Mouse (Mus musculus) liver, embryonic 15.5 days (tissue): ENCODE results near the gene Spata20. TPM values are rescaled to one million over a fixed set of nuclear protein-coding genes. Genes with fewer than 3 reads are reported as not detected.

Experiments
- ATAC-seq: fragments of 200-750 bp; cut with Nextera tagmentation; 2 replicates; pipeline ENCODE4 v1.8.0; 2017; ENCODE audit warnings: moderate number of reproducible peaks, mild to moderate bottlenecking, moderate library complexity; ENCODE audit not compliant: insufficient read depth
- H3K27ac ChIP-seq: fragments of 300-500 bp; sonication (generic); replicated peaks from 2 replicates; pipeline ENCODE4 v1.5.1; 2015; ENCODE audit warnings: mild to moderate bottlenecking, inconsistent platforms
- H3K27me3 ChIP-seq: fragments of 300-500 bp; sonication (generic); 2 replicates; pipeline ENCODE4 v1.6.1; 2015; ENCODE audit warnings: mild to moderate bottlenecking, inconsistent platforms
- H3K36me3 ChIP-seq: fragments of 300-500 bp; sonication (generic); replicated peaks from 2 replicates; pipeline ENCODE4 v1.6.1; 2015; ENCODE audit warnings: moderate library complexity, mild to moderate bottlenecking, inconsistent platforms
- H3K4me1 ChIP-seq: fragments of 300-500 bp; sonication (generic); replicated peaks from 2 replicates; pipeline ENCODE4 v1.6.1; 2015; ENCODE audit warnings: inconsistent platforms
- H3K4me2 ChIP-seq: fragments of 300-500 bp; sonication (generic); 2 replicates; pipeline ENCODE4 v1.6.1; 2015; ENCODE audit warnings: moderate library complexity, mild to moderate bottlenecking, inconsistent platforms
- H3K4me3 ChIP-seq: fragments of 300-500 bp; sonication (generic); replicated peaks from 2 replicates; pipeline ENCODE4 v1.5.1; 2015; ENCODE audit warnings: mild to moderate bottlenecking, inconsistent platforms
- H3K9ac ChIP-seq: fragments of 300-500 bp; sonication (generic); 2 replicates; pipeline ENCODE4 v1.6.1; 2015; ENCODE audit warnings: moderate library complexity, mild to moderate bottlenecking, inconsistent platforms
- H3K9me3 ChIP-seq: fragments of 300-500 bp; sonication (generic); replicated peaks from 2 replicates; pipeline ENCODE4 v1.6.1; 2016; ENCODE audit warnings: inconsistent platforms
- WGBS: fragments of 180-500 bp; shearing (Covaris S2); methylation state at CpG from one replicate; pipeline ENCODE4 v1.1.7; 2015; ENCODE audit warnings: mixed read lengths; ENCODE audit not compliant: insufficient replicate concordance; 5-methylcytosine and 5-hydroxymethylcytosine counted together
- polyA plus RNA-seq: library from polyadenylated mRNA; unstranded; fragments of >200 nt; fragmentation: Nextera tagmentation; extraction: Ambion mirVana; gene quantifications from 2 replicates; pipeline ENCODE4 v1.2.1, GENCODE M21; 2015

Gene Spata20
- polyA plus RNA-seq, 1 experiment from 2014 or later, result not detected

DNA sequence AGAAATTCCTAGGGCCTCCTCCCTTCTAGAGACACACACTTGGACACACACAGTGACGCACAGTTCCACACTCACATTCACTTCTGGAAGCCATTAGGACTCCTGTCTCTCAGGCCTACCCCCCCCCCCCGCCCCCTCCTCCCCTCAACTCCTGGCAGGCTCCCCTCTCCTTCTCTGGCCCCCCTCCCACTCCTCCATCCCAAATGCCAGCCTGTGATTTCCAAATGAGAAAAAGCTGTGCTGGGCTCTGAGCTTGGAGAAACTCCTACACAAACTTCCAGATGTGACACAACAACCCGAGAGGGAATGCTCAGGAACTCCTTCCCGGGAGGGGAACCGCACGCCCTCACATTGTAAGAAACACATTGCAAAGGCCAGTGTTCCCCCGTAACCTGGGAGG, 15.6 kb downstream of the Spata20 start:
- Histone ChIP-seq H3K9ac (no peak overlapping the region), H3K27me3 (peaks cover 90% of the 10 kb centered on the region), H3K4me3 (no peak overlapping the region), H3K9me3 (no peaks in the 10 kb centered on the region), H3K27ac (no peak overlapping the region), H3K36me3 (no peaks in the 10 kb centered on the region), H3K4me2 (no peak overlapping the region), H3K4me1 (peaks cover 25% of the 10 kb centered on the region)
- ATAC-seq, result no peak
- WGBS, result 54% methylated on average over 6 of the region's 7 CpGs

DNA sequence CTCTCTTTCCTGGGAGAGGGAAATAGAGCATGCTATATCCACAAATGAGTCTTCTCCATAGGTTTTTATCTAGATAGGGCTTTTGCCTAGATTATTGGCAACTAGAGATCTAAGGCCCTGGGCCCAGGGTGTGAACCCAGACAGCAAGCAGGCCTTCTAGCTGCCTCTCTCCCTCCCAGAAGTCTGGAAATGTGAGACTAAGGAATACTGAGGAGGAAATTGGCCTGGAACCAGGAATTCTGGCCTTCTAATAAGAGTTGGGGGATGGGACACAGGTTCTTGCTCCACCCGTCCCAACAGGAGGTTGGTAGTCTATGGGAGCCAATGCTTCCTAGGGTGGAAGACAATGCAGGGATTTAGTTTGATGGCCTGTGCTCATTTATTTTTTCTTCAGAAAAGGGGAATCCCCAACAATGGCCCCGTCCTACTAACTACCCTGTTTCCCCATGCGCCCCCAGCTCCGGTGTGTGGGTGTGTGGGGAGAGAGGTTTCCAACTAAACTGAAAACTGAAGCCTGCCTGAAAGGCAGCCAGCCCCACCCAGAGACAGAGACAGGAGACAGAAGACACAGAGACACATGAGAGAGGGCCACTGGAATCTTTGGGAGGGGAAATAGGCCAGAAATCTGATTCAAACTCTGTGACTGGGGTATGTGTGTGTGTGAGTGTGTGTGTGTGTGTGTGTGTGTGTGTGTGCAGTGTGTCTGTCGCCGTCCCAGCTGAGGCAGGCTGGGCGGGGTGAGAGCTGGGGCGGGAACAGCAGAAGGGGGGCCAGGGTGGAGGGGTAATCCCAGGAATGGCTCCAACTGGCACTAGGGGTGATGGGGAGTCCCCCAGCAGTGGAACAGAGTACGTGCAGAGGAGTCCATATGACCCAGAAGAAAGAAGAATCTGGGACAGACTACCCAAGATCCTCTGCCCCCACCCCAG, 16.6 kb downstream of the Spata20 start:
- Histone ChIP-seq H3K9ac (no peak overlapping the region), H3K36me3 (no peaks in the 10 kb centered on the region), H3K4me1 (peaks cover 20% of the 10 kb centered on the region), H3K27ac (no peak overlapping the region), H3K27me3 (peaks cover 85% of the 10 kb centered on the region), H3K4me2 (no peak overlapping the region), H3K4me3 (no peak overlapping the region), H3K9me3 (no peaks in the 10 kb centered on the region)
- no peak for ATAC-seq
- 41% methylated on average over 9 of the region's 9 CpGs for WGBS

DNA sequence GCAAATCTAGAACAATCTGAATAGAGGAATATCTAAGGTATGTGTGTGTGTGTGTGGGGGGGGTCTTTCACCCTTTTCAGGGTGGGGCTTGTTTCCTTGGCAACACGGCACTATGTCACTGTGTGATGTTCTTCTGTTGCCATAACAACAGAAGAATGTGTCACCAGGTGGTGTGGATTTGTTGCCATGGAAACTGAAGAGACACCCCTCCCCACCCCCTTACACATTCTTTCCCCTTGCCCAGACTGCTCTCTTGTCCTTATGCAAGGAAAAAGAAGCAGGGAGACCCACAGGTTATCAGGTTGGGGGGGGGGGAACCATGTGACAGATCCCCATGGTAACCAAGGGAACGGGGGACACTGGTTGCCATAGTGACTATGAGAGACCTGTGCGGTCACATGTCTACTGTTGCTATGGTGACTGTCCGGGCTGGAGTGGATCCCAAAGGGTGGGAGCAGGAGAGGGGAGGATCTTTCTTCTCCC, 17.4 kb downstream of the Spata20 start:
- peaks cover 17% of the 10 kb centered on the region for H3K4me1 ChIP-seq
- H3K9ac ChIP-seq, result no peak overlapping the region
- peaks cover 79% of the 10 kb centered on the region for H3K27me3 ChIP-seq
- H3K9me3 ChIP-seq, result no peaks in the 10 kb centered on the region
- no peak overlapping the region for H3K4me2 ChIP-seq
- H3K27ac ChIP-seq, result no peak overlapping the region
- WGBS, result 38% methylated on average over 4 of the region's 4 CpGs
- no peaks in the 10 kb centered on the region for H3K36me3 ChIP-seq
- ATAC-seq, result no peak
- no peak overlapping the region for H3K4me3 ChIP-seq

DNA sequence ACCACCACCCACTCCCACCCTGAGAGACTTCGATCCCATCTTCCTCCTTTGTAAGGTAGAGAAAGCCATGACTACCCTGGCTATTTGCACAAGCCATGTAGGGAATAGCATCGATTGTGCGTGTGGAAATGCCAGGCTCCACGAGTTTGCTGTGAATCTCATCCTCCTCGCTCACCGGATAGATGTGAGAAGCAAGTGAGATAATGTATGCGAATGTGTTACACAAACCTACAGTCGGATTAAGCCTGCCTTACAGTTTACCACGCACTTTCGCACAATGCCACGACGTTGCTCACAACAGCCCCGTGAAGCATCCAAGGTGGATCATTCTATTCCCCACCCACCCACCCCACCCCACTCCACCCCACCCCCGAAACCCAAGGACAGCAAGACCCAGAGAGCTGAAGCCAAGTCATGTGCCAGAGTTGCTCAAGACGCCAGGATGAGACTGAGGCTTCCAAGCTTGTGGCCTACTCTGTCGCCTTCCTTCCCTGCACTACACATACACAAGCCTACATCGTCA, 19.6 kb downstream of the Spata20 start:
- 72% methylated on average over 17 of the region's 17 CpGs for WGBS
- no peak for ATAC-seq

DNA sequence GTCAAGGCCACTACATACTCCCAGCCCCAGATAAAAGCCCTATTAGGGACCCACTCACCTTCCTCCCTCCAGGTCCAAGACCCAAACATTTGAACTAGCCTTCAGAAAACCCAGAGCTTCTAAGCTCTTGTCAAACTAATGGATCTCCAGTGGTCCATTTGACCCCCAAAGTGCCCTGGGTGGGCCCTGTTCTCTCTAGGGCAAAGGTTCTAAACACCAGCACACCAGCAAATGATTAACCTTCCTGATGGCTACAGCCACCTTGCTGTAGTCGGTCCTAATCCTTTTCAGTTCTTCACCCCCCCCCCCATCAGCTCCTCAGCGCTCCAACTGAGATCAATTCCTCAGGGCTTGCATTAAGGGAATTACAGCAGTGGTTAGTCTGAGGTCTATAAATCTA, 21.8 kb downstream of the Spata20 start:
- no peak overlapping the region for H3K27ac ChIP-seq
- no peak overlapping the region for H3K4me2 ChIP-seq
- no peak overlapping the region for H3K9ac ChIP-seq
- H3K4me3 ChIP-seq, result no peak overlapping the region
- no peaks in the 10 kb centered on the region for H3K9me3 ChIP-seq
- H3K4me1 ChIP-seq, result peaks cover 5% of the 10 kb centered on the region; the same call in 1 of the 2 replicates
- no peaks in the 10 kb centered on the region for H3K36me3 ChIP-seq
- peaks cover 65% of the 10 kb centered on the region for H3K27me3 ChIP-seq
- 56% methylated on average over 2 of the region's 2 CpGs for WGBS
- no peak for ATAC-seq

More for the DNA sequence above, 19.6 kb downstream of the Spata20 start:
- no peaks in the 10 kb centered on the region for H3K9me3 ChIP-seq
- no peak overlapping the region for H3K4me3 ChIP-seq
- H3K4me2 ChIP-seq, result no peak overlapping the region
- H3K27me3 ChIP-seq, result peaks cover 66% of the 10 kb centered on the region
- peaks cover 5% of the 10 kb centered on the region; the same call in 1 of the 2 replicates for H3K4me1 ChIP-seq
- no peak overlapping the region for H3K9ac ChIP-seq
- H3K27ac ChIP-seq, result no peak overlapping the region
- no peaks in the 10 kb centered on the region for H3K36me3 ChIP-seq

DNA sequence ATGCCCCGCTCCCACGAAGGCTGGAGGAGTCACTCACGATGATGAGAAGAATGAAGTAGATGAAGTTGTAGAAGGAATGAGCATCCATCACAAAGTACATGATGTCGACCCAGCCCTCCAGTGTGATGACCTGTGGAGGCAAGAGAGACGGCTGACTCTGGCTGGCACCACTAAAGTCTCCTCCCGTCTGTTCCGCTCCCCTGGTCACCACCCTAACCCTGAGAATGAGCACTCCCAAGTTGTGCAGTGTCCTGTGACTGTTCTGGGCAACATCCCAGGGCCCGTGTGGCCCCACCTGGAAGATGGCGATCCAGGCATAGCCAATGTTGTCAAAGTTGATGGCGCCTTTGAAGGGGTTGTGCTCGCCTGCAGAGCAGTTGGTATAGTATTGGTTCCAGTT, 24.1 kb downstream of the Spata20 start:
- Histone ChIP-seq H3K9me3 (no peaks in the 10 kb centered on the region), H3K27ac (no peak overlapping the region), H3K9ac (no peak overlapping the region), H3K27me3 (peaks cover 49% of the 10 kb centered on the region), H3K4me3 (no peak overlapping the region), H3K4me1 (peaks cover 22% of the 10 kb centered on the region), H3K4me2 (no peak overlapping the region), H3K36me3 (no peaks in the 10 kb centered on the region)
- ATAC-seq, result no peak
- WGBS, result 75% methylated on average over 11 of the region's 11 CpGs

DNA sequence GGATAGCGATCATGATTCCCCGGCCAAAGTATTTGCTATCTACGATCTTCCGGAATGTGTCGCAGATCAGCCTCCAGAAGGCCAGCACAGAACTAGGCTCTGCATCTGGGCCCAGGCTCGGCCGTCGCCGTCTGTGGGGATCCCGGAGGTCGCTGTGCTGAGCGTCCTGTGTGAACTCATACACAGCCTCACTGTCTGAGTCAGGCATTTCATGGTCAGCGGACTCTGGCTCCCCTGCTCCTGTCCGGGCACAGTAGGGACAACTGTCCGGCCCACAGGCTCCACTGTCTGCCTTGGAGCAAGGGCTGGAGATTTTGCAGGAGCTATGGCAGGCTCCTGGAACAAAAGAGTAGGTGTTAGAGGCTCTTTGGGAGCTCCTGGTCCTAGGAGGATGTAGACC, 29.0 kb downstream of the Spata20 start:
- Histone ChIP-seq H3K9me3 (no peaks in the 10 kb centered on the region), H3K4me1 (peaks cover 46% of the 10 kb centered on the region), H3K4me2 (peak overlapping the region; percentile 68), H3K4me3 (no peak overlapping the region), H3K9ac (no peak overlapping the region), H3K36me3 (no peaks in the 10 kb centered on the region), H3K27me3 (peaks cover 41% of the 10 kb centered on the region), H3K27ac (peak overlapping the region; percentile 87)
- WGBS, result 76% methylated on average over 15 of the region's 15 CpGs
- no peak for ATAC-seq

DNA sequence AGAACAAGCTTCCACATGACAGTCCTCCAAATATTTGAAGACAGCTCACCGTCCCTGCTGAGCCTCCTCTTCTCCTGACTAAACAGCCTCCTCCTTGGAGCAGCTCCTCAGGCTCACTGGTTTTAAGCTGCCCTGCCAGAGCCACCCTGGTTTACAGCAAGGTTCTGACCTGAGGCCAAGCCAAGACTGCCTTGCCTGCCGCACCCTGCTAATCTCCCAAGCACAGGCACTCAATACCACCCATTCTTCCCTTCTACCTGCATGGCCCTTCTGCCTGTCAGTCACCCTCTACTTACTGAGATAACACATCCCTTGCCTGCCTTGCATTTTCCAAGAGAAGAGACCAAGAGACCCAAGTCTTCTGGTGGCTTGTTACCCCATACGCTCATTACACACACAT, 29.6 kb downstream of the Spata20 start:
- H3K36me3 ChIP-seq, result no peaks in the 10 kb centered on the region
- H3K4me3 ChIP-seq, result peak overlapping the region; percentile 55
- peak; percentile 95 for ATAC-seq

DNA sequence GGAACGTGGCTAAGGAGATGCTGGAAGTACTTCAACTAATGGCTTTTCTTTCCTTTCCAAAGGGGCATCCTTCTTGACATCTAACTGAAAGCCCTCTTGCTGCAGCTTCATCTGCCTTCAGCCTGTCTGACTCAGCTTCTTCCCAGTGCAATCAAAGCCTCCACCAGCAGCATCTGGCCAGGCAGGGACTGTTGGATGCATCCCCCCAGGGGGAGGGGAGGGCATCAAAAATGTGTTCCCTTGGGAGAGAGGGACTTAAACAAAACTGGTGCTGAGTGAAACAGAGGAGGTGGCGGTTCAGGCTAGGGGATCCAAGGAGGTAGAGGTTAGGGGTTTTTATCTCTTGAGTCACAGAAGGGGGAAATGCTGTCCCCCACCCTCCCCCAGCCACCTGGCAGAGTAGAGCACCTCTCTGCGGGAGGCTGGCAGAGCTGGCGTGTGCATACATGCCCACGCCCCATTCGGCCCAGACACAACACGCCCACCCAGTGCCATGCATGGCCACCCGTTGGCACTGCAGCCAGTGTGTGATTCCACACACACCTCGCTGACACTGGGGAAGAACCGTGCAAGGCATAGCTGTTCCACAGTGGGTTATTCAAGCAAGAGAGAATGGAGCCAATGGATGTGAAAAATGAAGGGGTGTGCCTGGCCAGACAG, 30.7 kb downstream of the Spata20 start:
- peak overlapping the region; percentile 56; the same call in 1 of the 2 replicates for H3K9ac ChIP-seq
- H3K4me1 ChIP-seq, result peaks cover 46% of the 10 kb centered on the region
- ATAC-seq, result peak; percentile 53
- peak overlapping the region; percentile 68 for H3K4me2 ChIP-seq
- peak overlapping the region; percentile 87 for H3K27ac ChIP-seq
- WGBS, result 45% methylated on average over 10 of the region's 10 CpGs
- peaks cover 37% of the 10 kb centered on the region for H3K27me3 ChIP-seq
- H3K4me3 ChIP-seq, result peak overlapping the region; percentile 55
- no peaks in the 10 kb centered on the region for H3K36me3 ChIP-seq
- no peaks in the 10 kb centered on the region for H3K9me3 ChIP-seq

More for the DNA sequence above, 29.6 kb downstream of the Spata20 start:
- Histone ChIP-seq H3K27me3 (peaks cover 38% of the 10 kb centered on the region), H3K9me3 (no peaks in the 10 kb centered on the region), H3K9ac (peak overlapping the region; percentile 56; the same call in 1 of the 2 replicates), H3K27ac (peak overlapping the region; percentile 87), H3K4me1 (peaks cover 46% of the 10 kb centered on the region), H3K4me2 (peak overlapping the region; percentile 68)
- WGBS, result 33% methylated on average over 3 of the region's 3 CpGs

DNA sequence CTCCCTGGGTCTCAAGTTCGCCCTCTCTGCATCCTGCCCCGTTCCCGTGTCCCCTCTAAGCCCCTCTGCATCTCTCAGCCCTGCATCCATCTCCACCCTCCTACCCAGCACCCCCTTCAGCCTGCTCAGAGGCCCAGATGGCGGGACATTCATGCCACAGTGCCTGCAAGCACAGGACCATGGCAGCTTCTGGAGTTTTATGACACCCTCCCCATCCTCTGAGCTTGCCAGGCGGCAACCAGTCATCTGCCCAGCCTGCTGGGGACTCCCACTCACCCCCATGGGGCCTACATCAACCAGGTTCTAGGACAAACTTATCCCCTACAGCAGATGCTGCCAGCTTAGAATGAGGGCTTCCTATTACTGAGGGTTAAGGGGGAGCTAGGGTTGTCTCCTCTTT, 31.2 kb downstream of the Spata20 start:
- Histone ChIP-seq H3K36me3 (no peaks in the 10 kb centered on the region), H3K4me1 (peaks cover 46% of the 10 kb centered on the region), H3K9me3 (no peaks in the 10 kb centered on the region), H3K9ac (peak overlapping the region; percentile 56; the same call in 1 of the 2 replicates), H3K27me3 (peaks cover 36% of the 10 kb centered on the region), H3K27ac (peak overlapping the region; percentile 87; the same call in 1 of the 2 replicates), H3K4me3 (peak overlapping the region; percentile 55), H3K4me2 (peak overlapping the region; percentile 68)
- WGBS, result 46% methylated on average over 5 of the region's 5 CpGs
- no peak for ATAC-seq
